In the genomic region with DNA sequence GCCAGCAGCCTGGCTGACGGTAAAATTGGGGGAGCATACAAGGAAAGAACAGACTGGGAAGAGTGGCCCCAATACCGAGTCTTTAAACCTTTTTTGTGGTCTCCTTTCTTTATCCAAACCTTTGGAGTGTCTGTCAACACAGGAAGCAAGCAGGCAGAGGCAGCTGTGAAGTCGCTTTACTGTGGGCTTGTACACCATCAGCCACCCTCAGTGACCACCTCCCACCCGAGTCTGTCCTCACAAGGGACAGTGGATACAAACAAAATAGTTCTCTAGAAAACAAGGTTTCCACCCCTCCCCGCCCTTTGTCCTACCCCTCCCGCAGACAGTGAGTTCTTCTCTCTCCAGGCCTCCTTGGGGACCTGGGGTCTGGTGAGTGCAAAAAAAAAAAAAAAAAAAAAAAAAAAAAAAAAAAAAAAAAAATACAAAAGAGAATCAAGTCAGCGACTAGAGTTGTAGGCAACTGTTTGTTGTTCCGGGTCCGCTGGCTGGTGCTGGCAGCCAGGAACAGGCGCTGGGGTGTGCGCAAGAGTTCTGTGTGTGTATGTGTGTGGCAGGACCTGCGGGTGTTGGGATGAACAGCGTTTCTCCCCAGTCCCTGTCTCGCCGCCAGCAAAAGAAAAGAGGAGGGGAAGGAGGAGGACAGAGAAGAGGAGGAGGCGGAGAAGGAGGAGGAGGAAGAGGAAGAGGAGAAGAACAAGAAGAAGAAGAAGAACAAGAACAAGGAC, we compare ENCODE assay signal across 8 mouse cellular contexts. TPM values are rescaled to one million over a fixed set of nuclear protein-coding genes. Genes with fewer than 3 reads are reported as not detected.
DNase-seq lines count a peak whose midpoint lies in the region; ATAC-seq and TF ChIP-seq lines count a peak whose summit lies in the region.

No protein-coding gene starts in this region.

- no peaks in the 10 kb centered on the region for H3K9me3 ChIP-seq in heart, embryonic 11.5 days (replicated peaks; ENCODE audit: control insufficient read depth, low read length)
- H3K9me3 ChIP-seq in forebrain, embryonic 16.5 days (ENCODE audit: control insufficient read depth, low read length), result no peaks in the 10 kb centered on the region
- H3K9me3 ChIP-seq in lung, postnatal 0 days (ENCODE audit: low read length), result no peaks in the 10 kb centered on the region

- peaks cover 38% of the 10 kb centered on the region for H3K27me3 ChIP-seq in heart, embryonic 11.5 days (ENCODE audit: control insufficient read depth, insufficient read depth, low read length)
- H3K27me3 ChIP-seq in forebrain, embryonic 16.5 days (replicated peaks; ENCODE audit: control insufficient read depth, insufficient read depth, low read length), result no peaks in the 10 kb centered on the region
- peaks cover 3% of the 10 kb centered on the region; the same call in 1 of the 2 replicates for H3K27me3 ChIP-seq in lung, postnatal 0 days (replicated peaks; ENCODE audit: insufficient read depth, low read length)

- no peak for TF ChIP-seq EP300 in lung, postnatal 0 days (IDR thresholded peaks at IDR 0.05)

- H3K4me1 ChIP-seq in heart, embryonic 11.5 days (ENCODE audit: control insufficient read depth, insufficient read depth, low read length), result peaks cover 12% of the 10 kb centered on the region
- peaks cover 9% of the 10 kb centered on the region for H3K4me1 ChIP-seq in forebrain, embryonic 16.5 days (replicated peaks; ENCODE audit: control insufficient read depth, insufficient read depth, low read length)
- H3K4me1 ChIP-seq in lung, postnatal 0 days (ENCODE audit: insufficient read depth, low read depth, low read length), result no peaks in the 10 kb centered on the region

- 19% methylated on average over 16 of the region's 16 CpGs for WGBS in heart, embryonic 11.5 days (ENCODE audit: insufficient replicate concordance)
- 12% methylated on average over 16 of the region's 16 CpGs for WGBS in forebrain, embryonic 16.5 days
- 18% methylated on average over 16 of the region's 16 CpGs for WGBS in lung, postnatal 0 days

- TF ChIP-seq CTCF in lung, postnatal 0 days (IDR thresholded peaks at IDR 0.05), result no peak

- H3K36me3 ChIP-seq in heart, embryonic 11.5 days (ENCODE audit: control insufficient read depth, insufficient read depth, low read length), result no peaks in the 10 kb centered on the region
- no peaks in the 10 kb centered on the region for H3K36me3 ChIP-seq in forebrain, embryonic 16.5 days (ENCODE audit: control insufficient read depth, insufficient read depth)
- no peaks in the 10 kb centered on the region for H3K36me3 ChIP-seq in lung, postnatal 0 days (ENCODE audit: insufficient read depth, low read length)

- H3K27ac ChIP-seq in heart, embryonic 11.5 days (ENCODE audit: low read depth, low read length), result no peak overlapping the region
- H3K27ac ChIP-seq in forebrain, embryonic 16.5 days (ENCODE audit: low read length), result no peak overlapping the region
- H3K27ac ChIP-seq in lung, postnatal 0 days (ENCODE audit: low read length), result no peak overlapping the region

- no peak overlapping the region for H3K9ac ChIP-seq in heart, embryonic 11.5 days (ENCODE audit: low read depth, low read length)
- no peak overlapping the region for H3K9ac ChIP-seq in forebrain, embryonic 16.5 days (replicated peaks; ENCODE audit: low read depth, low read length)
- no peak overlapping the region for H3K9ac ChIP-seq in lung, postnatal 0 days (replicated peaks; ENCODE audit: low read depth)

- no peak for ATAC-seq in heart, embryonic 11.5 days (replicated peaks; ENCODE audit: insufficient number of reproducible peaks, low FRiP score, low TSS enrichment)
- no peak for ATAC-seq in forebrain, embryonic 16.5 days
- ATAC-seq in lung, postnatal 0 days, result peak; percentile 33; the same call in 1 of the 2 replicates

- DNase-seq in heart, adult 18-20 months, result no peak
- DNase-seq in R1 (ENCODE audit: low read depth, low spot score), result peak; percentile 38
- peak; percentile 57 for DNase-seq in lung, postnatal 0 days (ENCODE audit: low spot score)
- no peak for DNase-seq in spleen, postnatal 4 days (ENCODE audit: low spot score in 2 of 2)
- DNase-seq in left cerebral cortex, adult 9 months (ENCODE audit: low spot score in 2 of 2), result no peak
- DNase-seq in frontal cortex, postnatal 14 days (ENCODE audit: low spot score in 2 of 2), result no peak

- H3K4me3 ChIP-seq in heart, embryonic 11.5 days (ENCODE audit: low read depth, low read length), result peak overlapping the region; percentile 60
- H3K4me3 ChIP-seq in forebrain, embryonic 16.5 days (replicated peaks; ENCODE audit: low read length), result peak overlapping the region; percentile 45
- peak overlapping the region; percentile 33 for H3K4me3 ChIP-seq in lung, postnatal 0 days (ENCODE audit: low read depth, low read length)

- peak overlapping the region; percentile 100 for H3K4me2 ChIP-seq in heart, embryonic 11.5 days
- H3K4me2 ChIP-seq in forebrain, embryonic 16.5 days (ENCODE audit: low read length), result peak overlapping the region; percentile 88
- H3K4me2 ChIP-seq in lung, postnatal 0 days (replicated peaks; ENCODE audit: low read depth, low read length), result peak overlapping the region; percentile 93

RNA-seq across cellular contexts. Expression of a gene that starts 58.8 kb away (rescaled TPM):
- polyA plus RNA-seq in heart, embryonic 11.5 days (2014; fragmentation: Nextera tagmentation; extraction: Ambion mirVana), result 0.23 TPM in 1 of 2 replicates, not detected in the other
- 10 to 100 TPM; 10.5 to 14.7 TPM for total RNA-seq in heart, adult 18-20 months (2021)
- 9.1 and 10.3 TPM in 2 replicates for polyA plus RNA-seq in forebrain, embryonic 16.5 days (2015; fragmentation: Nextera tagmentation; extraction: Ambion mirVana)
- polyA plus RNA-seq in lung, postnatal 0 days (2015; fragmentation: Nextera tagmentation; extraction: Ambion mirVana), result 1.2 and 1.4 TPM in 2 replicates

Comparison
In these comparisons a context has a peak if more than half of its experiments do, and no peak if none do; other contexts are left out.
1. DNase-seq: peak in R1 (single experiment) and lung, postnatal 0 days (single experiment); none in heart, adult 18-20 months (0 of 2), spleen, postnatal 4 days (0 of 2), left cerebral cortex, adult 9 months (0 of 2) and frontal cortex, postnatal 14 days (0 of 2).
2. Peak in every context shown above with its lines, with median percentiles within 50 percentile points of each other: H3K4me2 ChIP-seq and H3K4me3 ChIP-seq.